Mouse (Mus musculus) small intestine, adult 2 months (tissue): ENCODE results near the gene Tmem81. TPM values are rescaled to one million over a fixed set of nuclear protein-coding genes. Genes with fewer than 3 reads are reported as not detected.
"Not testable (repeated sequence)": the region's sequence is repeated elsewhere in the genome, so short reads cannot be mapped to it uniquely, and the experiment has no call there.

ENCODE experiments used
- H3K27ac ChIP-seq: fragments of 200-500 bp; 2 replicates; pipeline ENCODE4 v1.5.1; 2012; ENCODE audit warnings: low read depth, low read length, control low read depth, inconsistent platforms; ENCODE audit not compliant: insufficient read depth
- H3K27me3 ChIP-seq: fragments of 200-500 bp; 2 replicates; pipeline ENCODE4 v1.6.1; 2012; ENCODE audit warnings: mild to moderate bottlenecking, moderate library complexity, low read length, inconsistent platforms; ENCODE audit not compliant: control insufficient read depth, insufficient read depth
- H3K36me3 ChIP-seq: fragments of 200-500 bp; 2 replicates; pipeline ENCODE4 v1.6.1; 2012; ENCODE audit warnings: mild to moderate bottlenecking, low read length, control low read depth, inconsistent platforms; ENCODE audit not compliant: control insufficient read depth, insufficient read depth
- H3K4me1 ChIP-seq: fragments of 200-500 bp; 2 replicates; pipeline ENCODE4 v1.6.1; 2012; ENCODE audit warnings: low read length, inconsistent platforms, mixed read lengths; ENCODE audit not compliant: control insufficient read depth, insufficient read depth, insufficient read length
- H3K4me3 ChIP-seq: fragments of 200-500 bp; 2 replicates; pipeline ENCODE4 v1.5.1; 2012; ENCODE audit warnings: low read depth, mild to moderate bottlenecking, control low read depth, inconsistent platforms, low read length, moderate library complexity
- CTCF ChIP-seq: fragments of 200-500 bp; IDR thresholded peaks from 2 replicates; pipeline ENCODE4 v1.5.1; 2012; ENCODE audit warnings: low read depth, mild to moderate bottlenecking, control low read depth, inconsistent platforms, low read length, moderate library complexity, mixed read lengths; ENCODE audit not compliant: insufficient replicate concordance, insufficient read length; ENCODE audit errors: extremely low read depth
- POLR2A ChIP-seq: fragments of 200-500 bp; IDR thresholded peaks from 2 replicates; pipeline ENCODE4 v1.6.1; 2012; ENCODE audit warnings: low read depth, mild to moderate bottlenecking, control low read depth, inconsistent platforms, low read length, moderate library complexity
- WGBS: fragments of 180-500 bp; shearing (Covaris S2); methylation state at CpG from one replicate; pipeline ENCODE4 v1.1.7; 2018; 5-methylcytosine and 5-hydroxymethylcytosine counted together
- polyA plus RNA-seq: library from polyadenylated mRNA; depleted of rRNA; stranded (reverse); fragments of >200 nt; gene quantifications from 2 replicates; pipeline ENCODE4 v1.2.3, GENCODE M21; 2012; rRNA removed

Gene Tmem81
- 0.74 and 1.0 TPM in 2 replicates for polyA plus RNA-seq

DNA sequence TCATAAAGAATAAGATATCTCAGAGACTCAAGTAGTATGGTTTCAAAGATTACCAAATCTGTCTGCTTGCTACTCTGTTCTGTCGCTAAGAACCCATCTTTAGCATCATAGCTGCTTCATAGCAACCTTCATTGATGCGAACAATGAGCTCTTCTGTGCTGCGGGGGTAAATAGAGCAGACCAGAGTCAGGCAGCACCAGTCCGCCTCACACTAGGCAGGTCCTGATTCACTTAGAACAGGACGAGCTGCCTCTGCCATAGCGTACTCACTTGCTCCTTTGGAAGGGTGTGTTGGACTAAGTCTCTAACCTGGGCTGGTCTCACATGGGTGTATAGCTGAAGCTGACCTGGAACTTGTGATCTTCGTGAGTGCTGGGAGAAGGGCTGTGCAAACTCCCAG is at the start of gene Tmem81:
TSS of gene Tmem81 (plus strand) at position 173 of the 400 bp plus-strand sequence.
- 93% methylated on average over 7 of the region's 7 CpGs for WGBS
- Histone ChIP-seq H3K27ac (no peak within 1 kb of the TSS), H3K4me3 (no peak within 1 kb of the TSS), H3K27me3 (no peaks in the 10 kb centered on the region), H3K36me3 (peaks cover 57% of the 10 kb centered on the region), H3K4me1 (no peaks in the 10 kb centered on the region)
- TF ChIP-seq CTCF: no peak
- TF ChIP-seq POLR2A: no peak

DNA sequence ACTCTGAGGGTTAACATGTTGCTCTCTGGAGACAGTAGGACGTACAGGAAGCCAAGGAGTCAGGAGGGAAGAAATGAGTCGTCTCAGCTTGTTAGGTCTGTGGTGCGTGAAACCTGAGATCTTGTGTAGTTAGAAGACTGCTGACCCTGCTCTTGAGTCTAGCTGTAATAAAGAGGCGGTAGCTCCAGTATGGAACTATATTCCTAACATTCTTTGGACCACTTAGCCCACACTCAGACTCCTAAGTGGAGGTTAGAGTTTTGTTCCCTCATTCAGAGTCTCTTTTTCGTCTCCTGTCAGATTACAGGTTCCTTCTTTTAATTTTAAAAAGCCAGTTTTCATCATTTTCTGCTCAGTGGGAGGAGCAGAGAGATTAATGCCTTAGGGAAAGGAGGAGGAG is 41.4 kb upstream of the Tmem81 start:
- no peaks in the 10 kb centered on the region for H3K4me1 ChIP-seq
- H3K27ac ChIP-seq: no peak overlapping the region
- no peaks in the 10 kb centered on the region for H3K27me3 ChIP-seq
- WGBS: 74% methylated on average over 5 of the region's 5 CpGs
- H3K4me3 ChIP-seq: no peak overlapping the region
- TF ChIP-seq POLR2A (no peak), CTCF (no peak)
- H3K36me3 ChIP-seq: peaks cover 18% of the 10 kb centered on the region

DNA sequence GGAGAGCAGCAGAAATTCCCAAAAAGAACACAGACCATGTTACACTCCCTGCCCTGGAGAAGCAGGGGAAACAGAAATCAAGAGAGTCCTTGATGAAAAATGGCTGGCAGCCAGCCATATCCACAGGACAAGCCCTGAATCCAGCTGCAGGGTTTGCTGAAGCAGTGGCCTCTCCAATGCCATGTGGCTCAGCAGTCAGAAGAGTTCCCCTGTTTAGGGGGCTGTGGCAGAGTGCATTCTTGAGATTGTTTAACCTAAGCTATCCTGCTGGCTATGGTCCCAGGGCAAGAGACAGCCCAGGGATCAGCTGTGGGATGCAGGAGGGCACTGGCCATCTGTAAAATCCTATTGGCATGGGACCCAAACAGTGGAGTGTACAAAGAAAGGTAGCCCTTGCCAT is 37.1 kb upstream of the Tmem81 start:
- no peaks in the 10 kb centered on the region for H3K27me3 ChIP-seq
- no peak overlapping the region for H3K27ac ChIP-seq
- H3K4me3 ChIP-seq: no peak overlapping the region
- H3K36me3 ChIP-seq: peaks cover 9% of the 10 kb centered on the region
- TF ChIP-seq POLR2A (no peak), CTCF (no peak)
- no peaks in the 10 kb centered on the region for H3K4me1 ChIP-seq

DNA sequence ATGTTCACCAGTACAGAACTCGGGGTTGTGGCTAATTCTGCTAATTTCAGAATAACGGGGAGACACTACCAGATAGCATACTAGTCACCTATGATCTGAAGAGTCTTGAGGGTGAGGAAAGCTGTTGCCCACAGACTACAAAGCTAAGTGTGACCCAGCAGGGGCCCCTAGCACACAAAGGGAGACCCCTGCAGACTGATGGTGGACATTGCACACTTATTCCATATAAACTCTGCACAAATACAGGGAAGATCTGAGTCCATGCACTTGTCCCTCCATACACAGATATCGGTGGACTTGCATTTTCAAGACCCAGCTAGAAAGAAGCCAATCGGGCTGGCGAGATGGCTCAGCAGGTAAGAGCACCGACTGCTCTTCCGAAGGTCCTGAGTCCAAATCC is 36.5 kb upstream of the Tmem81 start:
- H3K27ac ChIP-seq: no peak overlapping the region
- 92% methylated on average over 7 of the region's 7 CpGs for WGBS
- no peak for TF ChIP-seq POLR2A
- TF ChIP-seq CTCF: no peak
- no peak overlapping the region for H3K4me3 ChIP-seq
- peaks cover 6% of the 10 kb centered on the region for H3K36me3 ChIP-seq
- H3K4me1 ChIP-seq: no peaks in the 10 kb centered on the region
- H3K27me3 ChIP-seq: no peaks in the 10 kb centered on the region

DNA sequence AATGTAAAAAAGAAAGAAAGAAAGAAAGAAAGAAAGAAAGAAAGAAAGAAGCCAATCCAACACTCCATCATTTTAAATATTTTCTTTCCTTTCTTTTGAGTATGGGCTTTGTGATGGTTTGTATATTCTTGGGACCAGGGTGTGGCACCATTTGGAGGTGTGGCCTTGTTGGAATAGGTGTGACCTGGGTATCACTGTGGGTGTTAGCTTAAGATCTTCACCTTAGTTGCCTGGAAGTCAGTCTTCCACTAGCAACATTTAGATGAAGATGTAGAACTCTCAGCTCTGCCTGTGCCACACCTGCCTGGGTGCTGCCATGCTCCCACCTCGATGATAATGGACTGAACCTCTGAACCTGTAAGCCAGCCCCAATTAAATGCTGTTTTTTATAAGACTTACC is 36.0 kb upstream of the Tmem81 start:
- H3K4me3 ChIP-seq, H3K27ac ChIP-seq, H3K4me1 ChIP-seq, H3K36me3 ChIP-seq, H3K27me3 ChIP-seq: not testable (repeated sequence)
- WGBS: 61% methylated on average over 1 of the region's 1 CpGs

DNA sequence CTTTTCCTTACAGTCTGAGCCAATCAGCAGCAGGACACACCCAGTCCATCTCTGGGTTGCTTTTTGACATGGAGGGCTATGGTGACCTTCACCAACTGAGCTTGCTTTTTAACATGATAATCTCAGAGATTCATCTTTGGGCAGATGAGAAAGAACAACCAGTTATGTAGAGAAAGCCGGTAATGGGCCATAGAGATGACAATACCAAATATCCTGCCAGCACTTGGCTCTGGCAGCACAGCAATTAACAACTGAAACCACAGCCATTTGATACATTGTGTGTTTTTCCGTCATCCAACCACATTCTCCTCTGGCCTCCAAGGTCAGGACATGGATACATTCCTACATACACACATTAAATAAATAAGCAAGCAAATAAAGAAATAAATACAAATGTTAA is 35.0 kb upstream of the Tmem81 start:
- WGBS: 90% methylated on average over 2 of the region's 2 CpGs
- H3K4me3 ChIP-seq: no peak overlapping the region
- H3K4me1 ChIP-seq: no peaks in the 10 kb centered on the region
- no peak overlapping the region for H3K27ac ChIP-seq
- TF ChIP-seq POLR2A (no peak), CTCF (no peak)
- H3K27me3 ChIP-seq: no peaks in the 10 kb centered on the region
- peaks cover 4% of the 10 kb centered on the region; the same call in 1 of the 2 replicates for H3K36me3 ChIP-seq

DNA sequence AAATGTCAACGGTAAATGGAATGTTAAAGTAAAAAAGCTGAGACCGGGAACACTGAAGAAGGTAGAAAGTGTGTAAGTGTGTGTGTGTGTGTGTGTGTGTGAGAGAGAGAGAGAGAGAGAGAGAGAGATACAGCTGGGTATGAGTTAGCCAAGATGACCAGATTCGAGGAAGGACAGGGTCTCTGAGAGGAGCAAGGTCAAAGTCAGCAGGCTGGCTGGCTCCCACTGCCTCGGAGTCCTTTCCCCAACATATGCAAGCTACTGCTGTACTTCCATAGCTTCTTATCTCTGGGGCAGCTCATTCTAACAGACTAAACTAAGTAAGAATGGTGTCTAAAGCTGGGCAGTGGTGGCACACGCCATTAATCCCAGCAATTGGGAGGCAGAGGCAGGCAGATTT is 34.5 kb upstream of the Tmem81 start:
- H3K27ac ChIP-seq: no peak overlapping the region
- H3K36me3 ChIP-seq: peaks cover 4% of the 10 kb centered on the region; the same call in 1 of the 2 replicates
- 85% methylated on average over 5 of the region's 5 CpGs for WGBS
- no peaks in the 10 kb centered on the region for H3K4me1 ChIP-seq
- TF ChIP-seq POLR2A (no peak), CTCF (no peak)
- H3K27me3 ChIP-seq: no peaks in the 10 kb centered on the region
- H3K4me3 ChIP-seq: no peak overlapping the region

DNA sequence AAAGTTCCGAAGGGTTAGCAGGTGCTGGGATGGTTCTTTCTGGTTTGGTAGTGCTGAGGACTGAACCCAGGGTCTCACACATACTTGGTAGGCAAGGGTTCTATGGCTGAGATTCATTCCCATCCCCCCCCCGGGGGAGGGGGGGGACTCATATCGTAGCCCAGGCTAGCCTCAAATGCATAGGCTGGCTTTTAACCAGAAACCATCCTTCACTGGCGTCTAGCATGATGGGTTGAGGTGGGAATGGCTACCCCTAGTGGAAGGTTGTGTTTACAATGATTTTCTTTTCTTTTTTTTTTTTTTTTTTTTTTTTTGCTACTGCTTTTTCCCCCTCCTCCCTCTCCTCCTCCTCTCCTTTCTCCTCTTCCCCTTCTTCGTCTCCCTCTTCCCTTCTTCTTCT is 33.5 kb upstream of the Tmem81 start:
- Histone ChIP-seq H3K4me3 (no peak overlapping the region), H3K36me3 (no peaks in the 10 kb centered on the region), H3K27ac (no peak overlapping the region), H3K4me1 (no peaks in the 10 kb centered on the region), H3K27me3 (no peaks in the 10 kb centered on the region)
- TF ChIP-seq POLR2A (no peak), CTCF (no peak)
- 54% methylated on average over 5 of the region's 5 CpGs for WGBS
